Mouse (Mus musculus): ENCODE measurements around the gene Lsm10. TPM values are rescaled to one million over a fixed set of nuclear protein-coding genes. Genes with fewer than 3 reads are reported as not detected.

Gene Lsm10
- 11.0 TPM for total RNA-seq (2023)

GRCm38 (mm10) chr4:126096464-126097111, at the start of gene Lsm10:
Gene Lsm10 (plus strand): TSS chr4:126096623.

GRCm38 (mm10) chr4:126046851-126047585, 49.4 kb upstream of the Lsm10 start, which contains the start of gene Mrps15:
Gene Mrps15 (plus strand): TSS chr4:126046925.

GRCm38 (mm10) chr4:126058134-126058996, 38.1 kb upstream of the Lsm10 start, which contains the start of gene Oscp1:
Gene Oscp1 (plus strand): TSS chr4:126058565.

GRCm38 (mm10) chr4:126103590-126104068, 7.2 kb downstream of the Lsm10 start, which contains the start of gene Stk40:
Gene Stk40 (plus strand): TSS chr4:126103957.

GRCm38 (mm10) chr4:126147533-126148160, 51.2 kb downstream of the Lsm10 start, which contains the start of gene Eva1b:
Gene Eva1b (plus strand): TSS chr4:126147744.

Other genes with a start within 250 kb of the Lsm10 start
- 4.3 TPM for gene Csf3r, start 72.1 kb upstream of the Lsm10 start, total RNA-seq (2023)
- 50.0 TPM for gene Mrps15, start 49.7 kb upstream of the Lsm10 start, total RNA-seq (2023)
- gene Oscp1, start 38.1 kb upstream of the Lsm10 start, total RNA-seq (2023), result 0.56 TPM
- 29.0 TPM for gene Stk40, start 7.3 kb downstream of the Lsm10 start, total RNA-seq (2023)
- gene Eva1b, start 51.1 kb downstream of the Lsm10 start, total RNA-seq (2023), result 13.0 TPM
- gene Sh3d21, start 66.9 kb downstream of the Lsm10 start, total RNA-seq (2023), result 1.3 TPM
- 708 TPM for gene Thrap3, start 106.1 kb downstream of the Lsm10 start, total RNA-seq (2023)
- gene Map7d1, start 159.7 kb downstream of the Lsm10 start, total RNA-seq (2023), result 51.6 TPM
- gene Trappc3, start 165.7 kb downstream of the Lsm10 start, total RNA-seq (2023), result 36.0 TPM
- gene Col8a2, start 190.2 kb downstream of the Lsm10 start, total RNA-seq (2023), result not detected
- 31.7 TPM for gene Adprhl2, start 225.1 kb downstream of the Lsm10 start, total RNA-seq (2023)
- not detected for gene Tekt2, start 229.1 kb downstream of the Lsm10 start, total RNA-seq (2023)